Mouse (Mus musculus): ENCODE results near the gene Slc22a18.
A peak's percentile ranks its signal among the peaks of the same experiment; 100 is the strongest.
"Not testable (repeated sequence)": the region's sequence is repeated elsewhere in the genome, so short reads cannot be mapped to it uniquely, and the experiment has no call there.

Gene Slc22a18

DNA sequence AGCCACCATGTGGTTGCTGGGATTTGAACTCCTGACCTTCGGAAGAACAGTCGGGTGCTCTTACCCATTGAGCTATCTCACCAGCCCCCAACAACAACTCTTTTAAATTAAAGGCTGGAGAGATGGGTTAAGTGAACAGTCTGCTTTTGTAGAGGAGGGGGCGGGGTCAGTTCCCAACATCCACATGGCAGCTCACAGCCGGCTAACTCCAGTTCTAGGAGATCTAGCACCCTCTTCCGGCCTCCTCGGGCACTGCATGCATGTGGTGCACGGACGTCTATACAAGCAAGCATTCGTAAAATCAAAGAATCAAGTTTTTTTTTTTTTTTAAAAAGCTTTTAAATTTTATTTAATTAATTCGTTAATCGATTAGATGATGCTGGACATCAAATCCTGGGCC is 32.3 kb downstream of the Slc22a18 start:
- DNase-seq = peak; percentile 81 to 86

DNA sequence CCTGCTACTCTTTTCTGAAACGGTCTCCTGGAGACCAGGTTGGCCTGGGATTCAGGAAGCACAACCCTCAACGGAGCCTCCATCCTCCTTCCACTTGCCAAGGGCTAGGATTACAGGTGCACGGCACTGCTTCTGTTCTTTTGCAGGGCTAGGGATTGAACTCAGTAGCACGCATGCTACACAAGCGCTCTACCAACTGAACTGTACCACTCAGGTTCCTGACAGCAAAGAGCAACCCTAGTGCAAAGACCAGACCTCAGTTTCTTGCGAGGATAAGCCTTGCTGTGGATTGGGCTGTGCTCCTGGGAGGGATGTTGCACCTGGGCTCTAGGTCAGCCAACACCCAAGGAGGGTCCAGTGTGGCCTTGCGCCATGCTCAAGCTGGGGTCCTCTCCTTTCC is 32.7 kb downstream of the Slc22a18 start:
- DNase-seq = no peak

DNA sequence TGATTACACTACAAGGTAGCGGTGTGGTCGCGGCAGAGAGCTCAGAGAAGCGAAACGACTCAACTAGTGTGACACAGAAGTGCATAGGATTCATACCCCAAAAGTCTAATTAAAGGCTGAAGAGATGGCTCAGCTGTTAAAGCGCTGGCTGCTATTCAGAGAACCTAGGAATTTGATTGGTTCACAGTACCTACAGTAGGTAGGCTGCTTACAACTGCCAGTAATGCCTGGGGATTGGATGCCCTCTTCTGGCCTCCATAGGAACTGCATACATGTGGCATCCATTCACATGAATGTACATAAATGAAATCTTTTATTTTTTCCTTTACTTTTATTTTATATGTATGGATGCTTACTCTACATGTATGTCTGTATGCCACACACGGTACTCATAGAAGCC is 33.1 kb downstream of the Slc22a18 start:
- DNase-seq = peak in 1 of 2 experiments; percentile 67

DNA sequence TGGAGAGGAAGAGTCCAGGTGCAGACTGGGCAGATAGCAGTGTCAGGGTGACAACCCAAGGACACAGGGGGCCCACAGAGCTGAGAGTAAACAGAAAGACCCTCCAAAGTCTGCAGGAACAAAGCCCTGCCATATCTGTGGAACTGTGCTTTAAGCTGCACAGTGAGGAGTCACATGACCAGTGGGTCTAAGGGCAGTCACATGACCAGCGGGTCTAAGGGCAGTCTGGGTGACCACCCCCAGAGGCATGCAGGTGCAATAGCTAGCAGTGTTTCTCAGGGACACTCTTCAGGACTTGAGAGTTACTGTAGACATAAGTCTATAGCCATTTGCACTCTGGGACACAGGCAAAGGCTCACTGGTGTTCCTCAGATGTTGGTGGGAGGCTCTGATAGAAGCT is 36.0 kb downstream of the Slc22a18 start:
- no peak for DNase-seq

DNA sequence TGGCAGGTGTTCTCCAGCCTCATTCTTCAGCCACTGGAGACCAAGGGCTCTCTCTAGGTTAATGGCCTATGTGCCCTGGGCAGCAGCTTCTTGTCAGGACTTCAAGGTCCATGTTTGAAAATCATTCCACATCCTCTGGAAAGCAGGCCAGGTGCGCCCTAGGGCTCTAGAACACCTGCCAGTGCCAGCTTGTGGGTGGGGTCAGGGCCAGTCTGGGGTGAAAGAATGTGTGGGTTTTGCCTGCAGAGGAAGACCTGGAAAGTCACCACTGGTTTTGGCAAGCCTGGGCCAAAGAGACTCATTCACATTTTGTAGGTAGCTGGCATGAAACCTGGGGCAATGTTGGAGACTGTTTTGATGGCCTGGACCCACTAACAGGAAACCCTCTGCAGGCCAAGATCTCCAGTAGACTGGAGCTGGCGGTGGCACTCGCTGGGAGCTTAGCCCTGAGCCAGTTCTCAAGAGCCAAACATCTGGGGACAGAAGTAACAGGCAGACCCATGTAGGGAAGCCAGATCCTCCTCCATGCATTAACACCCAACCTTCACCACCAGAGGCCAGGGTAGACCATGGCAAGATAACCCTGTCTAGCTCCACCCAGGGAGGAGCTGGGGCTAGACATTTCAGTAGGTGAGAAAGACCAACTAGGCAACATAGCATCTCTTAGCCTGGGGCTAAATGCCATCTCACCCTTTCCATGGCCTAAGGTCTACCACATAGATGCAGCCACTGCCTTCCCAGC is 37.2 kb downstream of the Slc22a18 start:
- no peak for DNase-seq

DNA sequence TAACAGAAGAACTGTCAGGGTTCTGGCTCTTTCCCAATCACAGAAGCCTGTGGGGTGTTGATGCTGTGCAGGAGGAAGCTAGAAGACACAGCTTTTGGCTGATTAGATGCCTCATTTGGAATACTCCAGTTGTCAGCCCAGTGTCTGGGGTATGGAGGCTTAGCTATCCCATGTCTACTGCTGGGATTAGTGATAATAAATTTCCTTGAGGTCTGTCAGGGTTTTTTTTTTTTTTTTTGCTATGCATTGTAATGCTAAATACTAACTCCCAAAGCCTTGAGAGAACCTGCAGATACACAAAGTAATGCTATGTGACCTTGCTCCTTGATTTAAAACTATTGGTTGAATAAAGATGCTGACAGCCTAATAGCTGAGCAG is 37.8 kb downstream of the Slc22a18 start:
- DNase-seq = no peak

DNA sequence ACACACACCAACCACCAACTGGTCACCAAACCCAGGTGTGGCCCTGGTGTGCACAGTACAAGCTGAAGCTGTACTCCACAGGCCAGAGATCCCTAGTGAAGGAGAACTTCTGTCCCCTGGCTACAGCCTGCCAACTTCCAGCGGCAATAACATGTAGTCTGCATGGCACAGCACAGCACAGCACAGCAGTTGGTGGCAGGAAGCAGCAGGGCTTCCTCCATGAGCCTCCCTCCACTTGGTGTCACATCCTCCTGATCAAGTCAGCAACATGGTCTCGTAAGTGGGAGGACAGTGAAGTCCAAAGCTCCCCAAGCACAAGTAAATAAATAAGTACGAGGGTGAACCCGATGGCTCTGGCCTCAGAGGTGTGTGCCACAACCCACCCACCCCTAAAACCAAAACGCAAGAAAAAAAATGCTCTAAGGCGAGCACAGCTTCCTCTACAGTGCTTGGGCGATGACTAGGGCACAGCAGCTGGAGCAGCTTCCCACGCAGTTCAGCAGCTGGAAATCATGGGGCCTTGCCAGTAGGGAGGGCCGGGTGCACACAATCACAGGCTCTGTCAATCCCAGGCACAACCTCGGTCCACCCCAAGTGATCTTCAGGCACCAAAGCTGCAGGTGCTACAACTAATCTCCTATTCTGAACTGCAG is 40.4 kb downstream of the Slc22a18 start:
- DNase-seq = peak in 1 of 2 experiments; percentile 66

DNA sequence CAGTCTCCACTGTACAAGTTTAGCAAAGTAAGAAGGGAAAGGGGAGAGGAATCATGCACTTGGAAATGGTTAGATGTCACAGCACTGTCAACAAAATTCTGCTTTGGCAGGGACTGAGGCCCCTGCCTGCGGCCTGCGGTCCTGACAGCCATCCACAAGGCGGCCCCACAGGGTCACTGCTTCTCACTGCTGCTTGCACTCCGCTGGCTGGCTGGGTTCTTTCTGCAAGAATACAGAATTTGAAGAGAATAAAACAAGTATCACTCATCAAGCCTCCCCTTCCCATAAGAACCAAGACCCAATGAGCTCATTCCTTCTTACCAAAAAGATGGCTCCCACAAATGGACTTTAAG is 40.9 kb downstream of the Slc22a18 start:
- no peak for DNase-seq

DNA sequence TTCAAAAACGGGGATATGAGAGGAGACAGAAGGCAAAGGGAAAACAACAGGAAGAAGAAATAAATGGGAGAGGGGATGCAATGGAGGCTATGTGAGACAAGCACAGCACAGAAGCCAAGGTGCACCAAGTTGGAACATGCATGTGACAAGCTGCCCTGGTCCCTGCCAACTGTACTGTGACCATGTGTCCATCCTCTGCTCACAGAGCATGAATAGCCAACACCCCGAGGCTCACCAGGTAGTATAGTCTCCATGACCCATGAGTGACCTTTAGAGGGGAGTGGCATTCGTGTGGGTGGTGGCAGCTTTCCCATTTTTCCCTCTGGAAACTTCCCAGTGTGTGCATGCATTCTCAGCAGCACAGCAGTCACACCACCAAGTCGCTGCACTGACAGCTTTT is 45.8 kb downstream of the Slc22a18 start:
- DNase-seq = no peak

DNA sequence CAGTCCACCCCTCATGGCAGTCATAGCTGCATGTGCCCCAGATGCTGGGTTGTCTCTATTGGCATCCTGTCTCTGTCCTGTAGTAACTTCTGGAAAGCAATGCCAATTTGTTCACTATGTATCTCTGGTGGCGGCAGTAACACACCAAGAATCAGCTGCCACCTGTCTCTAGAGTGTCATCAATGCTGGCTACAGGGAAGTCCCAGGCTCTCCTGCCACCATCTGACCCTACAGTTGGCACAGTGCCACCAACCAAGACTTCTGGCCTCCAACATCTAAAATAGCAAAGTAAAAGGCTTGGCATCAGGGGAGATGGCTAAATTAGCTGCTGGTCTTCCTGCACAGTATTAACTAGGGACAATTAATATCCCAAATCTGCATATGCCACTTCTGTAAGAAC is 58.9 kb downstream of the Slc22a18 start:
- DNase-seq = no peak

DNA sequence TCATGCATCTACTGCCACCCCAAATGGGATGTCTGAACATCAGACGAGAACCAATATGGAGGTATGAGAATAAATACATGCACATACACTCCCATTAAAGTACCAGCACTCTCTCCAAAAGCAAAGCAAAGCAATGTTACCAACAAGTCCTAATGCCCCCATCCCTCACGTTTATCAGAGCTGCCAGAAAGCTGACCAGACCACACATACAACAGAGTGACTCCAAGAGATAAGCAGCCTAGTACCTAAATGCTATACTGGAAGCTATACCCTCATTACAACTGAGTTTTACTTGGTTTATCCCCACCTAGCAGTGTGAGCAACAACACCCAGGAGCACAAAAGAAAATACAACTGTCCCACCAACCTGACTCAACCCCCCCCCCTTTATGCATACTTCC is 59.7 kb downstream of the Slc22a18 start:
- DNase-seq = no peak

DNA sequence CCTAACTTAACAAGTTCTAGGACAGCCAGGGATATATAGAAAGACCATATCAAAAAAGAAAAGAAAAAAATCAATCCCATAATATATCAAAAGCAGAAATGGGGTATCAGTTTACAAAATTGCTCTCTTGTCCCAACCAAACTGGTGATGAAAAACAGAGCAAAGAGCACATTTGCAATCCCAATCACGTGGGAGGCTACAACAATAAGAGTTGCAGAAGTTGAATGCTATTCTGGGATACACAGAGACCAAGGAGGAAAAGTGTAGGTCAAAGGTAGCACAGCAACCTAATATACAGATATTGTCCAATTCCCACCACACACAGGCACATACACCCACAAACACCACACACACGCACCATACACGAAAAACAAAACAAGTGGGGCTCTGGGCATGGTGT is 62.7 kb downstream of the Slc22a18 start:
- no peak for DNase-seq

DNA sequence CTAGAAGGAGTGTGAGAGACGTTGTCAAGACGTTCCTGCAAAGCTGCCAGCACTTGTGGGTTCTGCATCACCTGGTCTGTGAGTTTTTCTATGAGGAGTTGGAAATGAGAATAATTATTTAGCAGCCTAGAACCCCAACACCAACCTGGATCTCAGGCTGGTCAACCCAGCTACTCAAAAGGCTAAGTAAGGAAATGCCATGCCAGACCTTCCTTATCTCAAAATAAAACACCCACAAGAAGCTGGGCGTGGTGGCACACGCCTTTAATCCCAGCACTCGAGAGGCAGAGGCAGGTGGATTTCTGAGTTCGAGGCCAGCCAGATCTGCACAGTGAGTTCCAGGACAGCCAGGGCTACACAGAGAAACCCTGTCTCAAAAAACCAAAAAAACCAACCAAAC is 64.7 kb downstream of the Slc22a18 start:
- not testable (repeated sequence) for DNase-seq

DNA sequence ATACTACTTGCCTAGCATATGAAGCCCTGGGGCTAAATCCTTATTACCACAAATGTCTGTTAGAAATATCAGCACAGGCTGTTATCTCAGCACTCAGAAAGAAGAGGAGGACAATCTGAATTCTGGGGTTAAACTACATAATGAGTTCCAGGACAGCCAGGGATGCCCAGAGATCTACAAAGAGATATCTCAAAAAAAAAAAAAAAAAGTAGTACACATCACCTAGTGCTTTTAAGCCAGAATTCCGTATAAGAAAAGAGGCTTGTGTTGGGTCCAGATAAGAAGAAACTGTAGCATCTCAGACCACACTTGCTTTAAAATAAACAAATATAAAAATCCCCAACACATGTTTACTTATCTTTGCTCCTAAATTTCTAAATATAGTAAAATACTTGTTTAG is 65.1 kb downstream of the Slc22a18 start:
- DNase-seq = no peak

DNA sequence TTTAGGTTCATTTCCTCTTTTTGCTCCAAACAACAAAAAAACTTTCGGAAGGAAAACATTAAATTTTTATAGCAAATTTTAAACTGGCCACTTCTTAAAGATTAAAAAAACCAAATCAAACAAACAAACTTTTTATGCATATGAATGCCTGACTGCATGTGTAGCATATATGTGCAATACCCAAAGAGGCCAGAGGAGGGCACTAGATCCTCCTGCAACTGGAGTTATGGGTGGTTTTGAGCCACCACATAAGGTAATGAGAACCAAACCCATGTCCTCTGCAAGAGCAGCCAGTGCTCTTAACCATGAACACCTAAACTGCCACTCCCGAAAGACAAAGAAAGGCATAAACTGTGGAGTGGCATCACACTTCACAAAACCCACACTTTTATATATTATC is 70.8 kb downstream of the Slc22a18 start:
- peak in 1 of 2 experiments; percentile 40 for DNase-seq

DNA sequence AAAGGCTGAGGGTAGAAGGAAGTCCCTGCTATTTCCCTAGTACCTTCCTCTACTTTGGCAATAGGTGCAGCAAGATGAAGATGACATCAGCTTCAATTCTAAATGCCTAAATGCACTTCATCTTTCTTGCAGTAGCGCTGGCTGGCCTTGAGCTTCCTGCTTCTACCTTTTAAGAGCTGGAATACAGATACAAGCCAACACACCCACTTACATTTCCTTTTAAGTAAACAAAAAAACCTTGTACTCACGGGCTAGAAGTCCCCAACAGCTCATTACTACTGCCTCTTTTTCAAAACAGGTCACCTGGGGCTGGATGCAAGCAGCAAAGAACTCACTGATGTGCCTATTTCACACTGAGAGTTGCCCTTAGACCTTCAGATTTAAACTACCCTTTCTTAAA is 73.0 kb downstream of the Slc22a18 start:
- DNase-seq = no peak

DNA sequence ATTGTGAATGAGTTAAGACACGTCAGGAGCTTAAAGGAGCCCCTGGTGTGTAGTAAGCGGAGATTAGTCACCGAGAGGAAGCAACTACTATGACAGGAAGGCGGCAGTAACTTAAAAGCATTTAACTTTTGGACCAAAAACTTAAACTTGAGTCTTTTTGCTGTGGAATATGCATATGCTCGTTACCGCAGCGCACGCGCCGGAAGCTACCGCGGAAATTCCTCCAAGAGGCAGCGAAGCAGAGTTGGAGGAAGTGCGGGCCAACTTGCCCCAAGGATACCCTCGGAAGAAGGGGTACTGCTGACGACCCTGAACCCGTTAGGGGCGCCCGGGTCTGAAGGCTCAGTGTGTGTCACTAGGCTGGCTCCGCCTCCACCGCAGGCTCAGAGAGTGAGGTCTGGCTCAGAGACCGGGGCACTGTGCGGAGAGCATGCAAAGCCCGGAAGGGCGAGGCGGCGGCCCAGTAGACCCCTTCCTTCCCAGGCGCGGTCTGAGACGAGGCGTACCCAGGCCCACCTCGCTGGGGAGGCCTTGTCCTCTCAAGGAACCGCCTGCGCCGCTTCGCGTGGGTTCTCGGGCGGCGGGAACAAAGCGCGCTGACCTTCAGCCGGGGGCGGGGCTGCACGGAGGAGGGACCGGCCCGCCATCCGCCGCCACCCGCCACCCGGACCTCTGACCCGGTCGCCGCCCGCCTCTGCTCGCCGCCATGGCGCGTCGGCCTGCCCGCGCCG is 74.9 kb downstream of the Slc22a18 start:
- no peak for DNase-seq
